In the genomic region with DNA sequence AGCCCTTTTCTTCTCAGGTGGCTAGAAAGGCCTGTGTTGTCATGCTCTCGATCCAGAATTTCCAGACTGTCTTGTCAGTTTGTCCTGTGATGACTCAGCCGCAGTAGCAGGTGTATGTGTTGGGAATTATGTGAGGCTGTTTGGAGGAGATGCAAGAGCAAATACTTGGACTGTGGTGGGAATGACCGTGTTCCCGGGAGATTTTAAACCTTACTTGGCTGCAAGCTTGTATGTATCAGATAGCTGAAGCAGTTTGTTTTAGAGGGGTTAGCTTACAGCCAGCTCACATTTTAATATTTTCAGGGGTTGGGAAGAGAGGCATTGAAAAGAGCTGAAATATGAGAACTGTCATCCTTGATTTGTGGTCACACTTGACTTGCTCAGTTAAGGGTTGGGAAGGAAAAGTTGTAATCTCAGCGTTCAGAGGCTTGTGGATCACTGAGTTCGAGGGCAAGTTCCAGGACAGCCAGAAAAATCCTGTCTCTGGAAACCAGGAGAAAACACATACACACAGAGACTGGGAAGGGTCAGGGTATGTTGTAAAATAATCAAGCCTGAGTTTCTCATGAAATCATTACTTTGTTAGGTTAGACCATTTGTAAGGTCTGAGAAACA, we compare ENCODE assay signal across 7 mouse cellular contexts. TPM values are rescaled to one million over a fixed set of nuclear protein-coding genes. Genes with fewer than 3 reads are reported as not detected.
A peak's percentile ranks its signal among the peaks of the same experiment; 100 is the strongest.
DNase-seq lines count a peak whose midpoint lies in the region; ATAC-seq and TF ChIP-seq lines count a peak whose summit lies in the region.

No protein-coding gene starts in this region.

- peak overlapping the region; percentile 88 for H3K4me2 ChIP-seq in lung, embryonic 14.5 days
- H3K4me2 ChIP-seq in forebrain, embryonic 14.5 days (ENCODE audit: low read length): peak overlapping the region; percentile 65
- peak overlapping the region; percentile 83; the same call in 1 of the 2 replicates for H3K4me2 ChIP-seq in limb, embryonic 14.5 days (replicated peaks; ENCODE audit: low read depth, low read length, severe bottlenecking)
- H3K4me2 ChIP-seq in stomach, postnatal 0 days (replicated peaks; ENCODE audit: low read depth): peak overlapping the region; percentile 57

- H3K27ac ChIP-seq in lung, embryonic 14.5 days (ENCODE audit: low read depth): no peak overlapping the region
- H3K27ac ChIP-seq in forebrain, embryonic 14.5 days (ENCODE audit: low read depth, low read length): no peak overlapping the region
- H3K27ac ChIP-seq in limb, embryonic 14.5 days (replicated peaks; ENCODE audit: low read depth, low read length): no peak overlapping the region
- H3K27ac ChIP-seq in stomach, postnatal 0 days (replicated peaks): no peak overlapping the region
- H3K27ac ChIP-seq in thymus, adult 2 months (ENCODE audit: control insufficient read depth, insufficient read depth, low read length): no peak overlapping the region

- ATAC-seq in lung, embryonic 14.5 days (ENCODE audit: insufficient read depth): no peak
- ATAC-seq in forebrain, embryonic 14.5 days: no peak
- ATAC-seq in limb, embryonic 14.5 days (ENCODE audit: low FRiP score, low read depth): no peak
- no peak for ATAC-seq in stomach, postnatal 0 days (ENCODE audit: low FRiP score, low TSS enrichment)

- 65% methylated on average over 6 of the region's 6 CpGs for WGBS in lung, embryonic 14.5 days
- WGBS in forebrain, embryonic 14.5 days: 91% methylated on average over 6 of the region's 6 CpGs
- 68% methylated on average over 6 of the region's 6 CpGs for WGBS in limb, embryonic 14.5 days
- whole genome bisulfite sequencing in stomach, postnatal 0 days: 39% methylated on average over 6 of the region's 6 CpGs
- 83% methylated on average over 6 of the region's 6 CpGs for WGBS in thymus, adult 2 months

- H3K36me3 ChIP-seq in lung, embryonic 14.5 days (ENCODE audit: insufficient read depth): peaks cover 34% of the 10 kb centered on the region
- peaks cover 24% of the 10 kb centered on the region for H3K36me3 ChIP-seq in forebrain, embryonic 14.5 days (ENCODE audit: control insufficient read depth, insufficient read depth, low read length)
- peaks cover 25% of the 10 kb centered on the region for H3K36me3 ChIP-seq in limb, embryonic 14.5 days (ENCODE audit: control insufficient read depth, insufficient read depth, low read length)
- H3K36me3 ChIP-seq in stomach, postnatal 0 days (ENCODE audit: control insufficient read depth, insufficient read depth, low read length): peaks cover 6% of the 10 kb centered on the region; the same call in 1 of the 2 replicates
- H3K36me3 ChIP-seq in thymus, adult 2 months (ENCODE audit: control insufficient read depth, insufficient read depth, low read length): peaks cover 23% of the 10 kb centered on the region

- H3K4me3 ChIP-seq in lung, embryonic 14.5 days (ENCODE audit: low read depth, low read length): no peak overlapping the region
- no peak overlapping the region for H3K4me3 ChIP-seq in forebrain, embryonic 14.5 days (ENCODE audit: low read depth, low read length)
- H3K4me3 ChIP-seq in limb, embryonic 14.5 days (replicated peaks; ENCODE audit: low read length): peak overlapping the region; percentile 94; the same call in 1 of the 2 replicates
- peak overlapping the region; percentile 54 for H3K4me3 ChIP-seq in stomach, postnatal 0 days (ENCODE audit: low read depth, low read length)
- no peak overlapping the region for H3K4me3 ChIP-seq in thymus, adult 2 months (ENCODE audit: control insufficient read depth, insufficient read depth, low read length)

- no peak overlapping the region for H3K9ac ChIP-seq in lung, embryonic 14.5 days
- no peak overlapping the region for H3K9ac ChIP-seq in forebrain, embryonic 14.5 days (ENCODE audit: low read length)
- no peak overlapping the region for H3K9ac ChIP-seq in limb, embryonic 14.5 days (ENCODE audit: low read depth, low read length, severe bottlenecking)
- 0 out of 2 replicates have a peak overlapping the region, but pooled peaks have one; percentile 23 for H3K9ac ChIP-seq in stomach, postnatal 0 days (ENCODE audit: low read length)

- H3K27me3 ChIP-seq in lung, embryonic 14.5 days (ENCODE audit: insufficient read depth, low read length): no peaks in the 10 kb centered on the region
- H3K27me3 ChIP-seq in forebrain, embryonic 14.5 days (replicated peaks; ENCODE audit: control insufficient read depth, insufficient read depth, low read length): no peaks in the 10 kb centered on the region
- no peaks in the 10 kb centered on the region for H3K27me3 ChIP-seq in limb, embryonic 14.5 days (ENCODE audit: control insufficient read depth, insufficient read depth, low read length)
- H3K27me3 ChIP-seq in stomach, postnatal 0 days (ENCODE audit: control insufficient read depth, insufficient read depth, low read length): no peaks in the 10 kb centered on the region
- H3K27me3 ChIP-seq in thymus, adult 2 months (ENCODE audit: control insufficient read depth, insufficient read depth, low read length): no peaks in the 10 kb centered on the region

- no peak for TF ChIP-seq CTCF in lung, embryonic 14.5 days (IDR thresholded peaks at IDR 0.05; ENCODE audit: low read depth)
- no peak for TF ChIP-seq CTCF in stomach, postnatal 0 days (IDR thresholded peaks at IDR 0.05; ENCODE audit: low read depth)
- TF ChIP-seq CTCF in thymus, adult 2 months (IDR thresholded peaks at IDR 0.05; ENCODE audit: borderline replicate concordance, control insufficient read depth, extremely low read depth, insufficient read depth, low read length, poor library complexity): no peak

- peaks cover 13% of the 10 kb centered on the region for H3K4me1 ChIP-seq in lung, embryonic 14.5 days (ENCODE audit: insufficient read depth)
- H3K4me1 ChIP-seq in forebrain, embryonic 14.5 days (ENCODE audit: control insufficient read depth, insufficient read depth, low read length): peaks cover 25% of the 10 kb centered on the region
- H3K4me1 ChIP-seq in limb, embryonic 14.5 days (ENCODE audit: control insufficient read depth, insufficient read depth, low read length): peaks cover 12% of the 10 kb centered on the region
- H3K4me1 ChIP-seq in stomach, postnatal 0 days (replicated peaks; ENCODE audit: control insufficient read depth, insufficient read depth): peaks cover 2% of the 10 kb centered on the region
- H3K4me1 ChIP-seq in thymus, adult 2 months (replicated peaks; ENCODE audit: control insufficient read depth, insufficient read depth, low read length): peaks cover 15% of the 10 kb centered on the region

- no peak for DNase-seq in lung, embryonic 14.5 days
- DNase-seq in lung, postnatal 4 days: no peak
- no peak for DNase-seq in forebrain, embryonic 14.5 days (ENCODE audit: low spot score)
- no peak for DNase-seq in limb, embryonic 14.5 days (ENCODE audit: low spot score)
- DNase-seq in stomach, postnatal 0 days (ENCODE audit: low spot score): no peak
- no peak for DNase-seq in ovary, postnatal 36 days (ENCODE audit: low spot score)
- DNase-seq in thymus, adult 2 months: no peak

- no peak for TF ChIP-seq POLR2A in limb, embryonic 14.5 days (IDR thresholded peaks at IDR 0.05; ENCODE audit: borderline replicate concordance, extremely low read depth, insufficient read depth, insufficient read length)
- TF ChIP-seq POLR2A in thymus, adult 2 months (IDR thresholded peaks at IDR 0.05; ENCODE audit: control insufficient read depth, extremely low read depth, insufficient read depth, low read length, poor library complexity): no peak

- no peaks in the 10 kb centered on the region for H3K9me3 ChIP-seq in lung, embryonic 14.5 days (ENCODE audit: low read depth, low read length)
- H3K9me3 ChIP-seq in forebrain, embryonic 14.5 days (replicated peaks; ENCODE audit: control insufficient read depth, low read length): no peaks in the 10 kb centered on the region
- H3K9me3 ChIP-seq in limb, embryonic 14.5 days (ENCODE audit: control insufficient read depth, low read length): no peaks in the 10 kb centered on the region
- H3K9me3 ChIP-seq in stomach, postnatal 0 days (ENCODE audit: control insufficient read depth, low read length): no peaks in the 10 kb centered on the region

- no peak for TF ChIP-seq EP300 in stomach, postnatal 0 days (optimal IDR thresholded peaks at IDR 0.05)

RNA-seq across cellular contexts. Expression of a gene that starts 2.0 kb away (rescaled TPM):
- polyA plus RNA-seq in lung, embryonic 14.5 days (2014; fragmentation: Nextera tagmentation; extraction: Ambion mirVana): 228 and 231 TPM in 2 replicates
- 526 and 544 TPM in 2 replicates for polyA plus RNA-seq in forebrain, embryonic 14.5 days (2014; fragmentation: Nextera tagmentation; extraction: Ambion mirVana)
- 105 and 138 TPM in 2 replicates for polyA plus RNA-seq in limb, embryonic 14.5 days (2012; rRNA removed)
- 289 and 304 TPM in 2 replicates for polyA plus RNA-seq in limb, embryonic 14.5 days (2014; fragmentation: Nextera tagmentation; extraction: Ambion mirVana)
- polyA plus RNA-seq in stomach, postnatal 0 days (2015; fragmentation: Nextera tagmentation; extraction: Ambion mirVana): 221 and 234 TPM in 2 replicates
- 39.4 and 41.5 TPM in 2 replicates for polyA plus RNA-seq in thymus, adult 2 months (2012; rRNA removed)

RNA-seq across cellular contexts. Expression of a gene that starts 12.0 kb away (rescaled TPM):
- 8.2 and 8.5 TPM in 2 replicates for polyA plus RNA-seq in lung, embryonic 14.5 days (2014; fragmentation: Nextera tagmentation; extraction: Ambion mirVana)
- 4.9 and 5.4 TPM in 2 replicates for polyA plus RNA-seq in forebrain, embryonic 14.5 days (2014; fragmentation: Nextera tagmentation; extraction: Ambion mirVana)
- 7.1 and 9.6 TPM in 2 replicates for polyA plus RNA-seq in limb, embryonic 14.5 days (2012; rRNA removed)
- polyA plus RNA-seq in limb, embryonic 14.5 days (2014; fragmentation: Nextera tagmentation; extraction: Ambion mirVana): 6.6 and 7.7 TPM in 2 replicates
- 4.3 and 4.9 TPM in 2 replicates for polyA plus RNA-seq in stomach, postnatal 0 days (2015; fragmentation: Nextera tagmentation; extraction: Ambion mirVana)
- 15.7 and 20.9 TPM in 2 replicates for polyA plus RNA-seq in thymus, adult 2 months (2012; rRNA removed)

RNA-seq across cellular contexts. Expression of a gene that starts 50.8 kb away (rescaled TPM):
- 4.5 and 4.7 TPM in 2 replicates for polyA plus RNA-seq in lung, embryonic 14.5 days (2014; fragmentation: Nextera tagmentation; extraction: Ambion mirVana)
- polyA plus RNA-seq in forebrain, embryonic 14.5 days (2014; fragmentation: Nextera tagmentation; extraction: Ambion mirVana): 4.1 and 5.0 TPM in 2 replicates
- polyA plus RNA-seq in limb, embryonic 14.5 days (2012; rRNA removed): 34.3 and 44.9 TPM in 2 replicates
- polyA plus RNA-seq in limb, embryonic 14.5 days (2014; fragmentation: Nextera tagmentation; extraction: Ambion mirVana): 6.6 and 11.1 TPM in 2 replicates
- polyA plus RNA-seq in stomach, postnatal 0 days (2015; fragmentation: Nextera tagmentation; extraction: Ambion mirVana): 1.2 and 2.0 TPM in 2 replicates
- 132 and 204 TPM in 2 replicates for polyA plus RNA-seq in thymus, adult 2 months (2012; rRNA removed)

RNA-seq across cellular contexts. Expression of a gene that starts 58.5 kb away (rescaled TPM):
- not detected in 2 replicates for polyA plus RNA-seq in lung, embryonic 14.5 days (2014; fragmentation: Nextera tagmentation; extraction: Ambion mirVana)
- polyA plus RNA-seq in forebrain, embryonic 14.5 days (2014; fragmentation: Nextera tagmentation; extraction: Ambion mirVana): not detected in 2 replicates
- polyA plus RNA-seq in limb, embryonic 14.5 days (2012; rRNA removed): not detected in 2 replicates
- not detected in 2 replicates for polyA plus RNA-seq in limb, embryonic 14.5 days (2014; fragmentation: Nextera tagmentation; extraction: Ambion mirVana)
- polyA plus RNA-seq in stomach, postnatal 0 days (2015; fragmentation: Nextera tagmentation; extraction: Ambion mirVana): not detected in 2 replicates
- not detected in 2 replicates for polyA plus RNA-seq in thymus, adult 2 months (2012; rRNA removed)

Comparison
In these comparisons a context has a peak if more than half of its experiments do, and no peak if none do; other contexts are left out.
1. H3K4me3 ChIP-seq: peak in limb, embryonic 14.5 days (single experiment) and stomach, postnatal 0 days (single experiment); none in lung, embryonic 14.5 days (single experiment), forebrain, embryonic 14.5 days (single experiment) and thymus, adult 2 months (single experiment).
2. Peak in every context shown above with its lines, with median percentiles within 50 percentile points of each other: H3K4me2 ChIP-seq.